Mouse (Mus musculus): ENCODE measurements at regions not wholly inside any gene's neighbourhood (a gene's known extent, or its start where the extent isn't known, plus 50 kb on each side); places are given as distances from the start of the nearest gene placed in this dataset.

DNA sequence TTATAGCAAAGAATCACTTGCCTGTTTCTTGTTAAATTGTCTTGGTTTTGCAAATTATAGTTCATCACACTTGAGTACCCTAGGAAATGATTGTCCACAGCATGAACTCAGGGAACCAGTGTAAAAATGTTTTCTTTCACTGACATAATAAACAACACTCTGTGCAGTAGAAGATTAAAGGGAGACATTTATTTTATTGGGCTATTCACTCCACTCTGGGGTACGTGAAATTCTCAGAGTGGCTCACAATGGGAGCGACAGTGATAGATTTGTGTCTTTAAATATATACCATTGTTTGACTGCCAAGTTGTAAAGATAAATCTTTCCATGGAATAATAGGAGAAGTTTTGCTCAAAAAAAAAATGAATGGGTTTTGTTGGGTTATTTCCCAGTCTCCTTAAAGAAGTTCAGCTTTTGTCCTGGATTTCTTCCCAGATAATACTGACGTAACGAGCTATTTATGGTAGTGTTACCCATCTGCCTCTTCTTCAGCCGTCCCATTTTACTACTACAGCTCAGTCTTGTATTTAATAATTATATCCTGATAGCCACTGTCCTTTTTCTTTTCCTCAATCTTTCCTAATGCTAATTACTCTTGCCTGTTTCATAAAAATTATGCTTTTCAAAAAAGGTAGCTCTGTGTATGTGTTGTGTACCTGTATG lies 1911.3 kb downstream of the Cntnap5b start:
- Histone ChIP-seq H3K27ac (ENCODE audit: low read depth) (no peak overlapping the region), H3K4me3 (ENCODE audit: low read depth, low read length) (no peak overlapping the region), H3K9ac (no peak overlapping the region), H3K4me2 (no peak overlapping the region), H3K4me1 (ENCODE audit: insufficient read depth) (no peaks in the 10 kb centered on the region), H3K36me3 (ENCODE audit: insufficient read depth) (no peaks in the 10 kb centered on the region), H3K27me3 (ENCODE audit: insufficient read depth, low read length) (no peaks in the 10 kb centered on the region), H3K9me3 (ENCODE audit: low read depth, low read length) (no peaks in the 10 kb centered on the region)
- TF ChIP-seq CTCF (IDR thresholded peaks at IDR 0.05; ENCODE audit: low read depth) = no peak
- peak; percentile 1 for DNase-seq
- 56% methylated on average over 5 of the region's 5 CpGs for WGBS
- ATAC-seq (ENCODE audit: insufficient read depth) = no peak

DNA sequence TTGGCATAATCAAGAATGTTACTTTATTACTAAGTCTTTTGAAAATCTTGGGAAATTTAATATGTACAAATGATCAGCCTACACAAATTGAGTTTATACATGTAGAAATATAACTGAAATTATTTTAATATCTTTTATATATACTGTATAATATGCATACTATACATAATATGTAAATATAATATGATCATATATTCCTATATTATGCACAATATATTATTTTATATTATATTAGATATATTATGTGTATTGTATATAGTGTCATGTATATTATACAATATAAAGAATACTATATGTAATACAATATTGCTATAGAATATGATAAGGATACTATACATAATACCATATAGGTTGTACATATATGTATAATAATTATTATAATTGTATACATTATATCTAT lies 1912.4 kb downstream of the Cntnap5b start:
- H3K27me3 ChIP-seq (ENCODE audit: insufficient read depth, low read length) = no peaks in the 10 kb centered on the region
- no peak overlapping the region for H3K4me2 ChIP-seq
- TF ChIP-seq CTCF (IDR thresholded peaks at IDR 0.05; ENCODE audit: low read depth) = no peak
- H3K4me1 ChIP-seq (ENCODE audit: insufficient read depth) = no peaks in the 10 kb centered on the region
- no peak overlapping the region for H3K27ac ChIP-seq (ENCODE audit: low read depth)
- no peaks in the 10 kb centered on the region for H3K9me3 ChIP-seq (ENCODE audit: low read depth, low read length)
- H3K36me3 ChIP-seq (ENCODE audit: insufficient read depth) = no peaks in the 10 kb centered on the region
- no peak overlapping the region for H3K4me3 ChIP-seq (ENCODE audit: low read depth, low read length)
- DNase-seq (no peak), ATAC-seq (ENCODE audit: insufficient read depth) (no peak)
- no peak overlapping the region for H3K9ac ChIP-seq
